Mouse (Mus musculus) heart, adult 2 months (tissue): Measurements from ENCODE around the gene Dsp.

Experiments
- CTCF ChIP-seq: fragments of 200-600 bp; IDR thresholded peaks from 2 replicates; pipeline ENCODE4 v1.8.1; 2022; ENCODE audit warnings: antibody characterized with exemption, mild to moderate bottlenecking, moderate library complexity
- EP300 ChIP-seq: fragments of 200-500 bp; IDR thresholded peaks from 2 replicates; pipeline ENCODE4 v1.6.1; 2011; ENCODE audit warnings: low read depth, low read length, control low read depth; ENCODE audit not compliant: insufficient read depth
- POLR2A ChIP-seq: fragments of 200-500 bp; IDR thresholded peaks from 2 replicates; pipeline ENCODE4 v1.6.1; 2011; ENCODE audit warnings: mild to moderate bottlenecking, low read depth, low read length, control low read depth; ENCODE audit not compliant: insufficient read depth

GRCm38 (mm10) chr13:38234651-38235050 lies 83.6 kb downstream of the Dsp start:
- TF ChIP-seq CTCF = no peak
- no peak for TF ChIP-seq POLR2A
- no peak for TF ChIP-seq EP300
